Mouse (Mus musculus) spleen, adult 2 months (tissue): ENCODE results near the gene Ppil3.

Experiments
- CTCF ChIP-seq: fragments of 200-500 bp; IDR thresholded peaks from 2 replicates; pipeline ENCODE4 v1.5.1; 2011; ENCODE audit warnings: mild to moderate bottlenecking, inconsistent platforms; ENCODE audit not compliant: insufficient read depth, insufficient read length, insufficient replicate concordance; ENCODE audit errors: extremely low read depth
- POLR2A ChIP-seq: fragments of 200-500 bp; IDR thresholded peaks from 2 replicates; pipeline ENCODE4 v1.6.1; 2011; ENCODE audit warnings: low read depth, low read length, inconsistent platforms

DNA sequence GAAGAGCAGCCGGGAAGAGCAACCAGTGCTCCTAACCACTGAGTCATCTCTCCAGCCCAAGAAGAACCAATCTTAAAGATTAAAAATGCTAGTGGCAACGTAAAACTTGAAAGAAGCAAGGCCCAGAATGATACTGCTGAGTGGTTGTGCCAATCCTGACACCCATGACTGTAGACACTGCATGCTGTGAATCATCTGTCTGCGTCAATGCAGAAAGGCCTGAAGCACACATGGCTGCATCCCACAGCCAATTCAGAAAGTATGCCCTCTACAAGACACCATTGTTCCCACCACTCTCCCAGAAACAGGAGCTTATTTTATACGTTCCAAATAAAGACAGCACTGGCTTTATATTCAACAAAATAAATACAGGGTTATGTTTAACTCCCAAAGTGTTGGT, 37.4 kb upstream of the Ppil3 start:
- TF ChIP-seq POLR2A (no peak), CTCF (no peak)
